Mouse (Mus musculus): ENCODE measurements around the gene March5.

March5 gene

DNA sequence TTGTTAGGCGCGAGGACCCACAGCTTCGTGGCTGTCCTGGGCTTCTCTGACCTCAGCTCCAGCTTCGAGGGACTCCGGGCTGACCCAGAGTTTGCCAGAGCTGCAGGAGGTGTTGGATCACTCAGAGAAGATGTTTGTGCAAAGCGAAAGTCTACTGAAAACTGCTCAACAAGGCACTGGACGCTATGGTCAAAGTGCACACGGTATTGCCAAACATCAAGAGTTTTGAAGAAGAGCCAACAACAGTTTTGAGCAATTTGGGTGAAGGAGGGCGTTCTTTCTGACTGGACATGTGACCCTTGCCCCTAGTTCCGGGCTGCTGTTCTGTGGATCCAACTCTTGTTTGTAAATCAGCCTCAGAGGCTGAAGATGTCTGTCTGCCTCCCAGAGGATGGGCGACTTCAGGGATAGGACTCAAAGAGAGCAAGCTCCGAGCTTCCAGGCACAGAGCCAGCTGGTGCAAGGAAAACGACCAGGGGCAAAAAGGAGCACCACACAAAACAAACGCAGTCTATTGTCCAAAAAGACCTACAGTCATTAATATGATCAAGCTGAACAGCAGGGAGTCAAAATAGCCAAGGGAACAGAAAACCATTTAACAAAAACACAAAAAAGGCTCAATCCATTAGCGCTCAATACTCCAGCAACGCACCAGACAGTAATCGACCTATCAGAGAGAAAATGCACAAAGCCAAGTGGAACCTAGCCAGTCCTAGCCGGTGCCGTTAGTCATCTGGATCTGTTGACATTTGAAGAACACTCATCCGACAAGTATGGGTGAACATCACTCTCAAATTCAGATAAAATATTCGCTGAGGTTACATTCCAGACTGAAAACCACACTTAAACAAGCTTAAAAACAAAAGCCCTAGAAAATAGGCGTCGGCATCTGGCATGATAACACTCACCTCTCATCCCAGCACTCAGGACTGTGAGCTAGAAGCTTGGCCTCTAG is 56.9 kb downstream of the March5 start:
- no peak for DNase-seq (ENCODE audit: low read depth, low spot score)

DNA sequence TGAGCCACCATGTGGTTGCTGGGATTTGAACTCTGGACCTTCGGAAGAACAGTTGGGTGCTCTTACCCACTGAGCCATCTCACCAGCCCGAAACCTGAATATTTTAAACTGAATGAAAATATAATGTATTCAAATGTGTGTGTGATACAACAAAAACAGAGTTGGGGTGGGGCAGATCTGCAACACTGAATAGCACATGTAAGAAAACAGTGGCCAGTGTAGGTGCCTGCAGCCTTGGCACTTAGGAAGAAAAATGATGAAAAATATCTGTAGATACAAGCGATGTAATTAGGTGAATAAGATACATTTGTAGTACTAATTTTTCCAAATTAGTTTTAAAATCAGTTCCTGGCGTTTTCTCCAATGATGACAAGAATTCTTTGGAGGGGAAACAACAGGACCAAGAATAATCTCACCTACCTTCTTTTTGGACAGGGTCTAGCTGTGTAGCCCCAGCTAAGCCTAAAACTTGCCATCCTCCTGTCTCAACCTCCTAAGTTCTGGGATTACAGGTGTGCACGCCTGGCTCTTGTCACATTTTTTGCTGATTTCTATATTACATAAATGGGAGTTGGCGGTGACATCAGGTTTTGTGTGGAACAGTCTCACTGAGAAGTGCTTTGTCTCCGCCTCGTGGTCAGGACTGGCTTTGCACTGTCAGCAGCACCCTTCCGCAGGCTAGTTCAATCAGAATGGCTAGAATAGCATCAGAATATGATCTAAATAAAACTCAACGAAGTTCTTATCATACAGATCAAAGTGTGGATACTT is 58.2 kb downstream of the March5 start:
- no peak for DNase-seq (ENCODE audit: low read depth, low spot score)

DNA sequence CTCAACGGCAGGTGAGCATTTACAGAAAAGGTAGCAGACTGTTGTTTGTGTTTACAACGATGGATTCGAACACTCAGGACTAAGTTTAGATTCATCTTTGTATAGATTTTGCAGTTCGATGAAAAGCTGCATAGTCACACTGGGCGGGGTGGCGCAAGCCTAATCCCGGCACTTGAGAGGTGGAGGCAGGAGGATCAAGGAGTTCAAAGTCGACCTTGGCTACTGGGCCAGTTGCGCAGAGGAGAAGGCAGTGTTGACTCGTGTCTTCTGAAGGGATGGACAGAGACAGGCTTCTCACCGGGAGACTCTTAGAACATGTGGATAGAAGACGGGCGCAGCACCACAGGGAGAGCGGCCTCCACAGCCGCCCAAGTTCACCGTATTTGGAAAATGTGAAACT is 61.8 kb downstream of the March5 start:
- no peak for DNase-seq (ENCODE audit: low read depth, low spot score)

All from WW6 (cell line).